Mouse (Mus musculus) retina, embryonic 14.5 days (tissue): ENCODE measurements around the gene Trcg1.

Experiments
- DNase-seq: peaks from one replicate; pipeline ENCODE4 v3.0.0-alpha.2; 2015; ENCODE audit warnings: low spot score

Trcg1 gene

GRCm38 (mm10) chr9:57233142-57233541 lies 3.2 kb upstream of the Trcg1 start:
- DNase-seq, result no peak

- no peak for DNase-seq
Measured at GRCm38 (mm10) chr9:57233767-57234166, 2.6 kb upstream of the Trcg1 start.

DNA sequence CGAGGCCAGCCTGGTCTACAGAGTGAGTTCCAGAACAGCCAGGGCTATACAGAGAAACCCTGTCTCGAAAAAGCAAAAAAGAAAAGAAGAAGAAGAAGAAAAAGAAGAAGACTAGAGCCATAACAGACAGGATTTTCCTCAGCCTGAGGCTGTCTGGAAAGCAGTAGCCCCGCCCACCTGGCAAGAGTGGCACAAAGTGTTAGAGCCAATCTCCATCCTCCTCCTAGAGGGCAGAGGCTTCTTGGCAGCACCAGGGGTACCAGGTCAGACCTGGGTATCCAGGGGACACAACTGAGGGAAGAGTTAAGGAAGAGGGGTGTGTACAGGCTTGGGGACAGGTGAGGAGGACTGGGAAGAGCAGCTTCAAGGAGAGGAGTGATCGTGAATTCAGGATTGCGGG lies 1.3 kb downstream of the Trcg1 start:
- no peak for DNase-seq

GRCm38 (mm10) chr9:57238220-57238619 lies 1.9 kb downstream of the Trcg1 start:
- no peak for DNase-seq

DNA sequence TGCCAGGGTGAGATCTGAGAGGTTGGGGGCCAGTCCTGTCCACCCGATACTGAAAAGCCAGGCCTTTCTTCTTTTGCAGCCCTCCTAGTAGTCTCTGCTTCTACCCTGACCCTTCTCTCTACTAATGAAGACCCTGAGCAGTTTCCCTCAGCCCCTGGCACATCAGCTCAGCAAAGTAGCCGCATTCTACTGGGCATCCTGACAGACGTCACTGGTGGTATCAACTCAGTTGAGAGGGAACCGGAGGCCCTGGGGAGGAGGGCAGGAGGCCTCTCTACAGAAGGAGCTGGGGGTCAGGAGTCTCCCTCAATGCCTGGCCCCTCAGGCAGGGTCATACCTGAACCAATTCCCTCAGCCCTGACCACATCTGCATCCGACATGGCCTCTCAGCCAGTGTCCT lies 4.8 kb downstream of the Trcg1 start:
- no peak for DNase-seq

DNA sequence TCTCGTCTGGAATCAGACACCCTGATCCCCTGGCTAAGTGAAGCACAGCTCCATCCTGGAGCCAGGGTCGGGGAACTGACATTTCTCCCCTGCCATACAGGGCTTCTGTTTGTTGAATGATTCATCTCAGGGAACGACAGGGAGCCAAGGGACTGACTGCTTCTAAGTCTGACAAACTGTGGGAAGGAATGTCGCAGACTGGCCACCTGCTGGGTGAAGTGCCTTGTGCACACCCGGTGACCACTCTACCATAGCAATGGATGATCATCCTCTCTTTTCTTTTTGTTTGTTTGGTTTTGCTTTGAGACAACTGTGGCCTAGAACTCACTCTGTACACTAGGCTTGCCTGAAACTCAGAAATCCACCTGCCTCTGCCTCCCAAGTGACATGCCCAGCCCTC lies 6.6 kb downstream of the Trcg1 start:
- DNase-seq, result no peak

GRCm38 (mm10) chr9:57244106-57244685 lies 7.8 kb downstream of the Trcg1 start:
- no peak for DNase-seq

- no peak for DNase-seq
Measured at GRCm38 (mm10) chr9:57246482-57246881, 10.1 kb downstream of the Trcg1 start.

DNA sequence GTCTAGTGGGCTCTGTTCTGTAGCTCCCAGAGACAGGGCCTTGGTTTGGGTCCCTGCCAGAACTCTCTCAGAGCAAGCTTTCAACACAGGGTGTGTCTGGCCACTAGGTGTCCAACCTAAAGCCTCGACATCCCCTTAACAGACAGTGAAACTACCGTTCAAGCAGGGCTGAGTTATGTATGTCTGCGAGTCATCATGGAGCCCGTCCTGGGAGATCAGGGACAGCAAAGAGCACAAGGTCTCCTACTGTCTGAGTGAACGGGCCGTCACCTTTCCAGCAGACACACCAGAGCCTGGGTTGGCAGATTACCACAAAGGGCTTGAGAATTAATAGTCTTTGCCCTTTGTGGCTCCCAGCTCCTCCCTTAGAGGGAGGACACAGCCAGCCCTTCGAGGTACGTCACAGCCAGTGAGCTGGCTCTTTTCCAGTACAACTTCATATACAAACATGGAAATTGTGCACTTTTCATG lies 10.9 kb downstream of the Trcg1 start:
- DNase-seq, result no peak

DNA sequence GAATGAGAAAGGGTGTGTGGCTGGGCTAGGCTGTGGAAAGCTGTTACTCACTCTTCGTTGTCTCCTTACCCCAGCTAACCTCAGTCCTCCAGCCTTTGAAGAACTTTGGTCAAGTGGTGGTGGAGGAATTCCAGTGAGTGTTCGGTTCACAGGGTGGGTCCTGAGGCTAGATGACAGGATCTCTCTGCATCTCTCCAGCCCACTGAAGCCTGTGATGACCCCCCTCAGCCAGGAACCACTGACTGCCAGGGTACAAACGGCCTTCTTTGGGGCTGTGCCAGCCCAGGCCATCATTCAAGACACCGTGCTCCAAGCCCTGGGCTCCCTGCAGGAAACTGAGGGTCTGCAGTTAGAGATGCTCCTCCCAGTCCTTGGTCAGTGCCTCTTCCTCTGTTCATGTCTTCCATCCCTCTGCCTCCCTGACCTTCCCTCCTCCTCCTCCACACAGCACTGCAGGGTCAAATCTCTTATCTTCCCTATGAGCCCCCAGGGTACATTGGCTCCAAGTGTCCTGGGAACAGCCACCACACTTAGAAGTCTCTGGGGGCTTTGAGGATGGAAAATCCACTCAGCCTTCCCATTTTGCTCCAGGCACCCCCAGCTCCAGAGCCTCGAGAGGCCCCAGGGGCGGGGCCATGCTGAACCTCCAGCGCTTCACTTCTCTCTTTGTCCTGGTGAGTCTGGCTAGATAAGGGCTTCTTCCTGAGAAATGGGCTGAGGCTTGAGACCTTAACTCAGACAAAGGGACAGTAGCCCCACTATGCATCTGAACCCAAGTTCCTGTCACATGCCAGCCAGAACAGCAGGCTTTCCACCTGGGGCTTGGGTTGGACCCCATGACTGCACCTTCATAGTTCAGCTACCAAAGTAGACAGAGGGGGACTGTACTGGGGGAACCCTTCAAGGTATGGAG lies 11.9 kb downstream of the Trcg1 start:
- DNase-seq, result no peak

DNA sequence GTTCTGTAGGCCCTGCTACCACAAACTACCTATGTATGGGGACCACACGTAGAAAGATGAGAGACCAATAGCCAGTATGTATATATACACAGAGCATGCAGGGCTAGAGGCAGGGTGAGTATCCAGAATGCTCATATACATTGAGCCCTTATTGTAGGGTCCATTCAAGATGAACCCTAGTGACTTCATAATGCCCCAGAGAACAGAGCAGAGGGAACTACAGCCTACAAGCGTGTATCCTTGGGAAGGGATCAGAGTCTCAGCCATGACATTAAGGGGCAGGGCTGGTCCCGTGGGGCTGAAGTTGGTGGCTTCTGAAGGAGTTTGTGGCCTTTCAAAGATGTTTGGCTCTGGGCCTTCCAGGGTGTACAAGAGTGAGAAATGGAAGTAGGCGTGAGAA lies 13.7 kb downstream of the Trcg1 start:
- no peak for DNase-seq

GRCm38 (mm10) chr9:57251139-57251538 lies 14.8 kb downstream of the Trcg1 start:
- no peak for DNase-seq

DNA sequence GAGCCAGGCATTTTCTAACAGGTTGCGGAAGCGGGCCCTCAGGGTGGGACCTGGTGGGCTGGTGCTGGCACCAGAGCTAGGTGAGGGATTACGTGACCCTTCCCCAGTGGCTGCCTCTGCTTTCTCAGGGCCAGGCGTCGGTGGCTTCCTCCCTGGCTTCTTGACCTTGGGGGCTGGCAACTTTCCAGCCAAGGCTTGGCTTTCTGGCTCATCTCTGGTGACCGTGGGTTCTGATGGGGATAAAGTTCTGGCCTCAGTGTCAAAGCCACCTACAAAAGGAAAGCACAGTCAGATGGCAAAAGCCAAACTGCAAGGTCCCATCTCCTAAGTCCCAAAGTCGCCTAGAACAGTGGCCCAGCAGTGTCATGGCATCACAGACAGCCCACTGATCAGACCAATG lies 17.7 kb downstream of the Trcg1 start:
- DNase-seq, result no peak

DNA sequence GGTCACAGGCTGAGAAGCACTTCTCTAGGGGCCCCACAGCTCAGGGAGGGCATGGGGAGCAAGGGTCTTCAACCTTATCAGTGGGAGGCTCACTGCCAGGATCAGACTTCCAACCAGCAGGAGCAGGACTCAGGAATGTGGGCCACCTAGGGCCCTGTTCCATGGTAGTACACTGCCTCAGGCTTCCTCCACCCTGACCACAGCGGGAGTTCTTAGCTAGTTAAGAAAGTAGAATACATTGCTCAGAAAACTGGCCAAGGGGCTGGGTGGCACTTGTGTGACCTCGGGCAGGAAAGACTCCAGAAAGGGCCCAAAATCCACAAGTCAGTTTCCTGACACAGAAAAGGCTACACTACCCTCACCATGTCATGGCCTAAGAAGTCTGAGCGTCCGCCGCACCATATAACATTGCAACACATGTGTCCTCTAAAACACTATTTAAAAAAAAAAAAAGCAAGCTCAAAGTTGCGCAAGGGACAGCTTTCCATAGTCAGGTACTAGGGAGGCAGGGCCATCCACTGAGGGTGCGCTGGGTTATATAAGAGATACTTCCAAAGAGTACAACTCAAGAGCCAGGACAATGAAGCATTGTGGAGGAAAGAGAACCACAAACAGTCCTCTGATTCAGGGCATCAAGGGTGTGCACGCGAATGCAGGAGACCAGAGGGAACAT lies 18.6 kb downstream of the Trcg1 start:
- DNase-seq, result no peak

GRCm38 (mm10) chr9:57256309-57256708 lies 20.0 kb downstream of the Trcg1 start:
- no peak for DNase-seq

DNA sequence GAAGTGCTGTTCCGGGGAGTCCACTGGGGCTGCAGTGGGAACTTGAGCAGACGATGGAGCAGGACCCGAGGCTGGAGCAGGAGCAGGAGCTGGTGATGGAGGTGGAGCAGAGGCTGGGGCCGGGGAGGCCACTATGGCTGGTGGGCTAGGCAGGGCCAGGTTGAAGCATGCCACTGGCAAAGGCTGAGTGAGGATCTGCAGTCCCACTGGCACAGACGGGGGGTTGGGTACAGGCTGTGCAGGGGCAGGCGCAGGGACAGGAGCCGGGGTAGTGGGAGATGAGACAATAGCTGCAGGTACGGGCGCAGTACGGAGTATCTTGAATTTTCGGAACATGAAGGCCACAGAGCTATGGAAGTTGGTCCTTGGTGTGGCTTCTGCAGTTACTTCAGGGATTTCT lies 20.5 kb downstream of the Trcg1 start:
- no peak for DNase-seq

DNA sequence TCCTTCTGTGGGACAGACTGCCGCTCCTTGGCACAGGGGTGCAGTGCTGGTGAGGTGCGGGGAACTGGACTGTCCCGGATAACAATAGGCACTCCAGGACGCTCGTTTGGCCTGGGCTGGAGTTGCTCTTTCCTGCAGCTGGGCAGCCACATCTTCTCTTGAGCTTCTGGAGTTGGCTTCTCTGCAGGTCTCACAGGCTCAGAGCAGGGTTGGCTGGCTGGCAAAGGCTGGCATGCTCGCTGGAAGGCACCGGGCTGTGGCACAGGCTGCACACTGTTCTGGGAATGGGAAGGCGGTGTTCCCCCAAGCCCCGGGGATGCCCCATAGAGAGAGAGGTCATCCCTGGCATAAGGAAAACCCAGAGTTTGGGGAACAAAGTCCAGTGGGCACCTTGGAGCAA lies 21.3 kb downstream of the Trcg1 start:
- no peak for DNase-seq

DNA sequence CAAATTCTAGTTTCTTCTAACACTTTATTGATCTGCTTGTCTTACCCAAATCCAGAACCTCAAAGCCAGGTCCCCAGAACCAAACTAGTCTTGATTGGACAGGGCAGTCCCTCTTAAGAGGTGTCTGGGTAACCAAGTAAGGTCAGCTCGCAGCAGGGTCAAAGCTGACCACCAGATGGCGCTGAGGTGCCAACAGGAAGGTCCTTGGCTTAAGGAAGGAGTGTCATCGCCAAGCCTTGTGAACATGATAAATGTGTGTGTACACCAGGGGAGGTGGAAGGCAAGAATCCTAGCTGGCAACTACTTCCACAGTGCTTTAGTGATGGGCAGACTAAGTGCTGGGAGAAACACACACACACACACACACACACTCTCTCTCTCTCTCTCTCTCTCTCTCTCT lies 23.4 kb downstream of the Trcg1 start:
- DNase-seq, result peak; percentile 94

DNA sequence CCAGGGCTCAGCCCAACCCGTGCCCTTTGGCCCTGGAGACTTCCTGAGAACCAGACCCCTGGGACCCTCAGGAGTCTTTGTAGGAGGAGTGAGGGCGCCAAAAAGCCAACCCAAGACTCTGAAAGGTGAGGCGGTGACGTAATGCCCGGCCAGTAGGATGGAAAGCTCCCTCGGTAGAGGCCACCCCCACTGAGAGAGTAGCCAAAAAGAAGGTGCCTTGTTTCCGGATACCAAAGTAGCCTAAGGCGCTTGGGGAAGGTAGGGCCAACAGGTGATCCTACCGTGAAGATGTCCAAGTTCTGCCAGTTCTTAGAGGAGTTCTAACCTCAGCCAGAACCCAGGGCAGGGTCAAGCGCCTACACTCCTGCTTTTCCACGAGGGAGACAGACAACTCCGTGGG lies 24.6 kb downstream of the Trcg1 start:
- no peak for DNase-seq

DNA sequence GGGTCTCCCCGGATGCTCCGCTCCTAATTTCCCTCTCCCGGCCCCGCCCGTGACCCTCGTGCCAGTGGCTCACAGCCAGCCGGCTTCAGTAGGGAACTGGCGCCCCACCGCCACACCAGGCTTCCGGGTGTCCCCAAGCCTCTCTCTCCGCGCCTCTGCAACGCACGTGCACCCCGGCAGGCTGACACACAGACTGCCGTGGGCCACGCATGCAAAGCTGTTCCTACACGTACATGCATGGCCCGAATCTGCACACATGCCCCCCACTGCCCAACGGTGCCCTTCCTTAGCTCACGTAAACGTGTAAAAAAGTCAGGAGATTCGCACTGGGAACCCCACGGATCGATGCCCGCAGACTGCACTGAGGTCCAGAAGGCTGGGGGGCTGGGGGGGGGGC lies 25.2 kb downstream of the Trcg1 start:
- DNase-seq, result no peak

GRCm38 (mm10) chr9:57261913-57262794 lies 25.8 kb downstream of the Trcg1 start, which contains the start of gene 1700017B05Rik:
1700017B05Rik (minus strand) TSS chr9:57262612.
- peak; percentile 81 for DNase-seq
